Mouse (Mus musculus): ENCODE measurements around the gene Hoxc4.

- TF ChIP-seq CTCF (IDR thresholded peaks at IDR 0.05; ENCODE audit: low read depth, low read length) (no peak), POLR2A (IDR thresholded peaks at IDR 0.05; ENCODE audit: insufficient read depth, low read length) (no peak), EP300 (IDR thresholded peaks at IDR 0.05; ENCODE audit: insufficient read depth, low read depth, low read length) (no peak)
These were observed 34.2 kb upstream of the Hoxc4 start for GRCm38 (mm10) chr15:102984521-102984920.
